Comparison of ENCODE assay signal across 16 mouse cellular contexts in genomic region chr9:63229124-63229523, GRCm38 (mm10).
DNase-seq lines count a peak whose midpoint lies in the region; ATAC-seq and TF ChIP-seq lines count a peak whose summit lies in the region.
"Had no signal": no experiment of that assay in that cellular context is flagged by ENCODE, and none has a peak within 500 bp of the region (broad histone marks: within the 10 kb centered on the region; RNA-seq: fewer than 3 reads in every experiment).

No protein-coding gene starts in this region.

- DNase-seq in heart, adult 2 months: peak in 1 of 2 experiments; percentile 11
- peak; percentile 14 to 46 for DNase-seq in lung, adult 18-20 months
- no peak for DNase-seq in lung, postnatal 4 days
- DNase-seq in heart, postnatal 10 days: peak; percentile 34 to 44
- DNase-seq in lung, postnatal 25 days (ENCODE audit: low spot score): peak; percentile 40
- DNase-seq in adrenal gland, postnatal 10 days: no peak
- DNase-seq: cerebellum, adult 9-11 months; right cerebral cortex, postnatal 4 days; thymus, postnatal 25 days had no signal

- no peak for TF ChIP-seq POLR2A in heart, adult 2 months (IDR thresholded peaks at IDR 0.05; ENCODE audit: insufficient read depth, low read depth, low read length)

- no peaks in the 10 kb centered on the region for H3K79me2 ChIP-seq in heart, adult 2 months (replicated peaks; ENCODE audit: control insufficient read depth, insufficient read depth, low read length)

- TF ChIP-seq CTCF in heart, adult 2 months (IDR thresholded peaks at IDR 0.05): no peak

- H3K4me1 ChIP-seq in heart, adult 2 months (ENCODE audit: control insufficient read depth, insufficient read depth, low read length): peaks cover 1% of the 10 kb centered on the region
- no peaks in the 10 kb centered on the region for H3K4me1 ChIP-seq in heart, embryonic 12.5 days (replicated peaks)

- no peak overlapping the region for H3K9ac ChIP-seq in heart, adult 2 months (ENCODE audit: low read depth, low read length)
- no peak overlapping the region for H3K9ac ChIP-seq in heart, embryonic 12.5 days
- H3K9ac ChIP-seq: heart, embryonic 13.5 days; hindbrain, embryonic 12.5 days; limb, embryonic 12.5 days; liver, embryonic 14.5 days; midbrain, embryonic 15.5 days had no signal

- no peaks in the 10 kb centered on the region for H3K9me3 ChIP-seq in heart, embryonic 12.5 days (replicated peaks)
- H3K9me3 ChIP-seq: heart, embryonic 13.5 days; hindbrain, embryonic 12.5 days; limb, embryonic 12.5 days; midbrain, embryonic 15.5 days had no signal

- TF ChIP-seq EP300 in heart, adult 2 months (IDR thresholded peaks at IDR 0.05; ENCODE audit: insufficient read depth, low read depth, low read length): no peak

- no peak for ATAC-seq in heart, embryonic 12.5 days (ENCODE audit: insufficient number of reproducible peaks, low FRiP score)
- ATAC-seq: midbrain, embryonic 15.5 days had no signal

- no peaks in the 10 kb centered on the region for H3K36me3 ChIP-seq in heart, adult 2 months (ENCODE audit: control insufficient read depth, insufficient read depth, low read length)
- peaks cover 20% of the 10 kb centered on the region for H3K36me3 ChIP-seq in heart, embryonic 12.5 days
- H3K36me3 ChIP-seq: hindbrain, embryonic 12.5 days; midbrain, embryonic 15.5 days had no signal

- H3K27ac ChIP-seq in heart, adult 2 months: peak overlapping the region; percentile 34; the same call in 1 of the 2 replicates
- H3K27ac ChIP-seq in heart, embryonic 12.5 days (ENCODE audit: poor library complexity, severe bottlenecking): no peak overlapping the region
- H3K27ac ChIP-seq: heart, embryonic 13.5 days; hindbrain, embryonic 12.5 days; layer of hippocampus, adult 2 months; limb, embryonic 12.5 days; liver, embryonic 14.5 days; midbrain, embryonic 15.5 days had no signal

- no peaks in the 10 kb centered on the region for H3K27me3 ChIP-seq in heart, adult 2 months (ENCODE audit: control insufficient read depth, insufficient read depth, low read length)
- no peaks in the 10 kb centered on the region for H3K27me3 ChIP-seq in heart, embryonic 12.5 days (replicated peaks)
- H3K27me3 ChIP-seq: heart, embryonic 13.5 days; hindbrain, embryonic 12.5 days; limb, embryonic 12.5 days; midbrain, embryonic 15.5 days had no signal

- intact Hi-C loops in heart, adult 2 months (cut with DNase I): no loop called here
- intact Hi-C loops in heart, postnatal 10 days (cut with DNase I): no loop called here

- no peak overlapping the region for H3K4me2 ChIP-seq in heart, embryonic 12.5 days
- H3K4me2 ChIP-seq: heart, embryonic 13.5 days; hindbrain, embryonic 12.5 days; limb, embryonic 12.5 days; midbrain, embryonic 15.5 days had no signal

- no peak overlapping the region for H3K4me3 ChIP-seq in heart, adult 2 months
- H3K4me3 ChIP-seq in heart, embryonic 12.5 days: no peak overlapping the region
- H3K4me3 ChIP-seq: heart, embryonic 13.5 days; hindbrain, embryonic 12.5 days; layer of hippocampus, adult 2 months; limb, embryonic 12.5 days; midbrain, embryonic 15.5 days had no signal

- WGBS in heart, adult 2 months: 55% methylated on average over 4 of the region's 4 CpGs
- 58% methylated on average over 4 of the region's 4 CpGs for WGBS in heart, embryonic 12.5 days

Comparison
In these comparisons a context has a peak if more than half of its experiments do, and no peak if none do; other contexts are left out.
1. DNase-seq: peak in lung, adult 18-20 months (2 of 2), heart, postnatal 10 days (2 of 2) and lung, postnatal 25 days (single experiment); none in lung, postnatal 4 days (0 of 2) and adrenal gland, postnatal 10 days (single experiment).